Mouse (Mus musculus) small intestine, adult 2 months (tissue): ENCODE results near the gene Gm21586. TPM values are rescaled to one million over a fixed set of nuclear protein-coding genes. Genes with fewer than 3 reads are reported as not detected.
"Not testable (repeated sequence)": the region's sequence is repeated elsewhere in the genome, so short reads cannot be mapped to it uniquely, and the experiment has no call there.

ENCODE experiments used
- H3K27ac ChIP-seq: fragments of 200-500 bp; 2 replicates; pipeline ENCODE4 v1.5.1; 2012; ENCODE audit warnings: low read depth, low read length, control low read depth, inconsistent platforms; ENCODE audit not compliant: insufficient read depth
- H3K27me3 ChIP-seq: fragments of 200-500 bp; 2 replicates; pipeline ENCODE4 v1.6.1; 2012; ENCODE audit warnings: mild to moderate bottlenecking, moderate library complexity, low read length, inconsistent platforms; ENCODE audit not compliant: control insufficient read depth, insufficient read depth
- H3K36me3 ChIP-seq: fragments of 200-500 bp; 2 replicates; pipeline ENCODE4 v1.6.1; 2012; ENCODE audit warnings: mild to moderate bottlenecking, low read length, control low read depth, inconsistent platforms; ENCODE audit not compliant: control insufficient read depth, insufficient read depth
- H3K4me1 ChIP-seq: fragments of 200-500 bp; 2 replicates; pipeline ENCODE4 v1.6.1; 2012; ENCODE audit warnings: low read length, inconsistent platforms, mixed read lengths; ENCODE audit not compliant: control insufficient read depth, insufficient read depth, insufficient read length
- H3K4me3 ChIP-seq: fragments of 200-500 bp; 2 replicates; pipeline ENCODE4 v1.5.1; 2012; ENCODE audit warnings: low read depth, mild to moderate bottlenecking, control low read depth, inconsistent platforms, low read length, moderate library complexity
- WGBS: fragments of 180-500 bp; shearing (Covaris S2); methylation state at CpG from one replicate; pipeline ENCODE4 v1.1.7; 2018; 5-methylcytosine and 5-hydroxymethylcytosine counted together
- polyA plus RNA-seq: library from polyadenylated mRNA; depleted of rRNA; stranded (reverse); fragments of >200 nt; gene quantifications from 2 replicates; pipeline ENCODE4 v1.2.3, GENCODE M21; 2012; rRNA removed

Gm21586 gene
- polyA plus RNA-seq, result not detected in 2 replicates

DNA sequence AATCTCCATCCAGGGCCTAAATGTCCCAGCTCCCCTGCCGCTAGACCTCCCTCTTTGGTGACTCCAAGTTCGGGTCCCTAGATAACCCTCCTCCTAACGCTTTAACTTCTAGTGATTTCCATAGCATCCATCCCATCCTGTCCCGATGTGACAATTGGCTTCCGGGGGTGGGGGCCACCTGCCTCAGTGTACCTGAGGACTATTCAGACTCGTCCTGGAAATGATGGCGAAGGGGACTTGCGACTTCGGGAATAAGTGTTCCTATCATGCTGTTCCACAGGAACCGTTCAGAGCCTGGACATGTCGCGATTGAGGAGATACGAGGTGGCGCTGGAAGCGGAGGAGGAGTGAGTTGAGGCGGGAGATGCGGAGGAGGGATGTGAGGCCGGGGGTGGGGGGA, at the start of gene Gm21586:
Gene Gm21586 (plus strand): TSS at position 301 of the 400 bp plus-strand sequence.
- H3K4me3 ChIP-seq, H3K27me3 ChIP-seq, H3K27ac ChIP-seq, H3K36me3 ChIP-seq, H3K4me1 ChIP-seq: not testable (repeated sequence)
- no CpG with 5 or more reads among the region's 18 CpGs for WGBS

DNA sequence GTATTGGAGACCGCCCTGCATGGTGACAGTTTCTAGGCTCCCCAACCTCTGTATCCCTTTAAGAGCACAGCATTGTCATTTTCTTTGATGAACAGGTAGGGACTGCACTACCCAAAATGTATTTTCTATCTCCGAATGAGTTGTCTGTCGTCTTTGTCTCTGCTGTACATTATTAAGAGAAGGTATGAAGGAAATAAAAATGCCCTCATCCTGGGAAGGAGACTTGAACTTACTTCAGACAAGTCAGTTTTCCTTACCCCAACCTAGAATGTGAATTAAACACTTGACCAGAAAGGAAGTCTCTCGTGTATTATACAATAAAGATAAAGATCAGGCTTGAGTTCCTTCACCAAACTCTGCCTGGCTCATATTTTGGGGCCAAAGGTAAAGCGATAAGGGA, 27.3 kb downstream of the Gm21586 start, which contains the start of gene Gm2163:
Gene Gm2163 (plus strand): TSS at position 301 of the 400 bp plus-strand sequence.
- not testable (repeated sequence) for H3K4me3 ChIP-seq, H3K36me3 ChIP-seq, H3K27ac ChIP-seq, H3K4me1 ChIP-seq, H3K27me3 ChIP-seq
- WGBS, result no CpG with 5 or more reads among the region's 5 CpGs

Other genes starting within 250 kb of the Gm21586 start
- gene Gm10600, start 198.7 kb upstream of the Gm21586 start, polyA plus RNA-seq, result not detected in 2 replicates
- 0.57 TPM in 1 of 2 replicates, not detected in the other for gene Ccl21b, start 183.6 kb upstream of the Gm21586 start, polyA plus RNA-seq
- gene Gm21953, start 145.1 kb upstream of the Gm21586 start, polyA plus RNA-seq, result not detected in 2 replicates
- not detected in 2 replicates for gene Fam205a3, start 121.0 kb upstream of the Gm21586 start, polyA plus RNA-seq
- gene Gm2163, start 27.4 kb downstream of the Gm21586 start, polyA plus RNA-seq, result not detected in 2 replicates
- gene Fam205a2, start 88.8 kb downstream of the Gm21586 start, polyA plus RNA-seq, result not detected in 2 replicates
- 0.57 TPM in 1 of 2 replicates, not detected in the other for gene Gm10591, start 172.8 kb downstream of the Gm21586 start, polyA plus RNA-seq
- gene Gm2564, start 190.3 kb downstream of the Gm21586 start, polyA plus RNA-seq, result 0.61 and 1.3 TPM in 2 replicates
- not detected in 2 replicates for gene Ccl27b, start 215.9 kb downstream of the Gm21586 start, polyA plus RNA-seq
- not detected in 2 replicates for gene Il11ra2, start 222.5 kb downstream of the Gm21586 start, polyA plus RNA-seq